Mouse (Mus musculus) common myeloid progenitor, adult 5-6 weeks (primary cell): Measurements from ENCODE around the gene Itga2. TPM values are rescaled to one million over a fixed set of nuclear protein-coding genes. Genes with fewer than 3 reads are reported as not detected.

ENCODE experiments used
- ATAC-seq: replicated peaks from 2 replicates; pipeline ENCODE4 v1.8.0; 2016; ENCODE audit warnings: low read depth, mild to moderate bottlenecking, moderate TSS enrichment, inconsistent platforms; ENCODE audit not compliant: poor library complexity, severe bottlenecking
- total RNA-seq: library from RNA; stranded (forward); fragments of 200-1000, 187-1606 nt; gene quantifications from 2 replicates; pipeline ENCODE4 v1.2.3, GENCODE M21; 2017

Itga2 gene
- 2.2 and 2.4 TPM in 2 replicates for total RNA-seq

GRCm38 (mm10) chr13:114931775-114932294 is at the start of gene Itga2:
Itga2 (minus strand) TSS chr13:114932100.
- ATAC-seq = peak; percentile 84

DNA sequence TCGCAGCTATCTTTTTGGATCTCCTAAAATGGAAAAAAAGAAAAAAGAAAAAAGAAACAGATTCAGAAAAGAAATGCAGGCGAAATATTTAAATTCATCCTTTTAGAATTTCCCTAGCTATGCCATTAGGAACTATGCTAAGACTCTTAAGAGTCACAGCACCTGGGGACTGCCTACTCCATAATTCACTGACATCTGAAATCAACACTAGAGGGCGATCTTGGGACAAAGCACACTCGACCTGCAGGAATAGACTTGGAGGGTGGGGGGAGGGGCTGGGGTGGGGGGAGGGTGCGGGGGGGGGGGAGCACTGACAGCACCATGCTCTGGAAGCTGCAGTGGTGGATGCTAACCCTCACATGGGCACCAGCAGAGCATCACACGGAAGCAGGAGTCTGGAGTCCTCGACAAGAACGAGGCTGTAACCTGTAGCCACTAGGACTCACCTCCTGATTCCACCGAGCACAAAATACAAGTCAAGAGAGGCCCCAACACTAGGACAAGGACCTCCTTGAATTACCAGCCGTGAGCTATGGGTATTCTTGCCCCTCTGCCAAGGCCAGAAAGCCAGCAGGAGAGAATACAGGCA is 49.0 kb upstream of the Itga2 start:
- peak; percentile 89 for ATAC-seq

GRCm38 (mm10) chr13:114974484-114975042 is 42.7 kb upstream of the Itga2 start:
- no peak for ATAC-seq

- ATAC-seq = no peak
These were observed 40.0 kb upstream of the Itga2 start for GRCm38 (mm10) chr13:114971905-114972304.

DNA sequence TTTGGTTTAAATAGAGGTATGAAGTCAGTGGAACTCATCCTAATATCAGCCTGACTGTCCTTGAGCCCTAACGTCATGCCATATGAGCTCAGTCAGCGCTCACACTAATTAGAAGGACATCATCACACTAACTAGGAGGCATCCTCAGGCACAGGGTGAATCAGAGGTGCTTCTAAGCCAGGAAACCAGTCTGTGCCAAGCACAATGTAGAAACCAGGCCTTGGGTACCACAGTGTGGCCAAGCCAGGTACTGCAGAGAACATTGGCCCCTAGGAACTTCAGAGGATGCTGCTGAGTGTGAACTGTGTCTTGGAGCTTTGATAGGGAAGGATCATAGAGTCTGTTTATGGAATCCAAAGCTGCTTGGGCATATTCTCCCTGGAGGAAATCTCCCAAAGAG is 32.3 kb upstream of the Itga2 start:
- ATAC-seq = peak; percentile 100

- ATAC-seq = peak; percentile 72
These were observed 22.6 kb upstream of the Itga2 start for GRCm38 (mm10) chr13:114954516-114954915.

DNA sequence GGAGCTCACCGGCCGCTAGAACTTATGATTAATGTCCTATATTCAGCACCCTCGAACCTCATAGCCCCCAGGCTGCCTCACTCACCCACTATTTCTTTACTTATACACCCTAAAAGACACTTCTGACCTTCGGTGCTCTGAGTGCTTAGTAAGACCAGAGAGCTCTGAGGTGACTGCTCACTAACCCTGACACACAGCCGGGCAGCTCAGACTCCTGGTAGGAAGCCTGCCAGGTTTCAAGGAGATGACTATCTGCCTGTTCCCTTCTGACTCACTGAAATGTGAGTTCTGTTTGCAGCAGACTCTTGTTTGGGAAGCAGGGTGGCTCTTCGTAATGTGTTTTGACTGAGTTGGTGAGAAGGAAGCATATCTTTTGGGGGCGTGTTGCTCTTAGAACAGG is 1.6 kb upstream of the Itga2 start:
- ATAC-seq = no peak; the same call in 1 of the 2 replicates

GRCm38 (mm10) chr13:114930996-114931649 is 777 bp downstream of the Itga2 start:
- peak; percentile 33 for ATAC-seq

DNA sequence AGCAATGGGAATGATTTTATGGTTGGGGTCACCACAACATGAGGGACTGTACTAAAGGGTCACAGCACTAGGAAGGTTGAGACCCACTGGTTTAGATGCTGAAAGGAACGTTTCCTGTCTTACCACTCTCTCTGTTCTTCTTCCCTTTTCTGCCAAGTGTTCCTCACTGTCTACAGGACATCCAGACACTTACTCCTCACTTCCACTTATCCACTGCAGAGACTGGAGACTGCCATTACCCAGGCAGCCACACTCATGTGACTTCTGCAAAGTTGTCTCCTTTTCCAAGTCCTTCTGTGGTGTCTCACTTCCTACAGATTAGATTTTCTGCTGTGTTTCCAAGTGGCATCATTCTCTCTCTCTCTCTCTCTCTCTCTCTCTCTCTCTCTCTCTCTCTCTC is 7.1 kb downstream of the Itga2 start:
- ATAC-seq = peak; percentile 97

- ATAC-seq = no peak
These were observed 8.6 kb downstream of the Itga2 start for GRCm38 (mm10) chr13:114923331-114923730.

GRCm38 (mm10) chr13:114915767-114916166 is 16.1 kb downstream of the Itga2 start:
- peak; percentile 97 for ATAC-seq

GRCm38 (mm10) chr13:114914963-114915362 is 16.9 kb downstream of the Itga2 start:
- ATAC-seq = no peak; the same call in 1 of the 2 replicates

GRCm38 (mm10) chr13:114914559-114914958 is 17.3 kb downstream of the Itga2 start:
- peak; percentile 3 for ATAC-seq

DNA sequence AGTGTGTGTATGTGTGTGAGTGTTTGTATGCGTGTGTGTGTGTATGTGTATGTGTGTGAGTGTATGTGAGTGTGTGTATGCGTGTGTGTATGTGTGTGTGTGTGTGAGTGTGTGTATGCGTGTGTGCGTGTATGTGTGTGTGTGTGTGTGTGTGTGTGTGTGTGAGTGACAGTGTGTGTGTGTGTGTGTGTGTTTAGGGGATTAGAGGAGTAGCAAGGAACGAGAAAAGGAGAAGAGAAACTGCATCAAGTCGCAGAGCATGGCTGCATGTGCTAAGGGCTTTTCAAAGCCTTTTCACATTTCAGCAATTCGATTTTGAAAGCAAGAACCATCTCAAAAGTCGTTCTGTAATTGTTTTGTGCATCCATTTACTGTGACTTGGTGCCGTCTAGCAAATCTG is 21.3 kb downstream of the Itga2 start:
- no peak for ATAC-seq

- no peak for ATAC-seq
These were observed 22.4 kb downstream of the Itga2 start for GRCm38 (mm10) chr13:114909514-114909913.

DNA sequence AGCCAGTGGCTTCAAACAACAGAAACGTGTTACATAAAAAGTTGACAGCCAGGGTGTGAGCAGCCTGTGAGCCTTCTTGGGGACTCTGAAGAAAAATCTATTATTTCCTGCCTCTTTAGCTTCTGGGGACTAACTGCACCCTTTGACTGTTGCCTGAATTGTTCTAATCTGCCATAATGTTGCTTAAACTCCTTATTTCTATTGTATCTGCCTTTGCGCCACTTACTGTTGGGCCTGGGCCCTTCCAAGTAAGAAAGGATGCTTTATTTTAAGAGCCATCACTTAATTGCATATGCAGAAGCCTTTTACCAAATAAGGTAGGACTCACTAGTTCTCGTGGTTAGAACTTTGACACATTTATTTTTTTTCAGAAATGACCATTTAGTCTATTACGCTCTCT is 24.0 kb downstream of the Itga2 start:
- ATAC-seq = no peak

DNA sequence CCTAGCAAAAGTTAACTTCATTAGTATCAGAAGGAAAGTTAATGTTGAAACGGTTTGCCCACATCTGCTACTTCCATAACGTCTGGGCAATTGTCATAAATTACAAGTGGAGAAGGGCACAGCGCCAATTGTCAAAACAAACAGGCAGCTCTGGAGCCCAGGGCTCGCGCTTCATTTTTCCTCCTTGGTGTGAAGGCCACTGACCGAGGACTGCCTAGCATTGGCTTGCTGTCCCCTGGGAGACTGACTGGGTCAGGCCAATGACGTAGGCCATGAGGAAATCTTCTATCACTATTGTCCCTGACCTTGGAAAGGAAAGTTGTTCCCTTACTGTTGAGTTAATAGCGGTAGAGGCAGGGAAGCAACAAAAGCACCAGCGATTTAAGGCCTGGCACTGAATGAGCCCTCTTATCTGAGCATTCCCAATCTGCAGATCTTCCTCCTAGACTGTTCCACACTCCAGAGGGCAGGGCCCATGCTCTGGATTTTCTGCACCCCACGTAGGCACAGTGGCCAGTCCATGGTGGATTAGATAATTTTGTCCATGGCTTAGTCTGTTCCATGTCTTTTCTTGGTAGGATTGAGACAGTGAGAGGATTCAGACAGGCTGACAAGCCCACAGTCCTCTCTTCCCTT is 35.0 kb downstream of the Itga2 start:
- peak; percentile 43 for ATAC-seq

DNA sequence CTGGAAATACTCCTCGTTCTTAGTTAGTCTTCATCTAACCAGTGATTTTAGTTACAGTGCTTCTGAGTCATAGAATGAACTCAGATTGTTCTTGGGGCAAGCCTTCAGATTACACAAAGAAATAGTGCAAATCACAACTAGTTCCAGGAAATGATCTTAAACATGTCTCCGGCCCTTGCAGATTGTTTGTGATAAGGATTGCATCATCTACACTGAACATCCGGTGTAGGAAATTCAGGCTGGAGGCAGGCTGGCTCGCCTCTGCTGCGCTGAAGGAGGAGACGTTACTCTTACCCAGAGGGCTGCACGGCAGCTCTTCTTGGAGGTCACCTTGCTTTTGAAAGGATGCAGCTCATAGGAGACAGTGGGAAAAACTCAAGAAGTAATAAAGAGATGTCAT is 36.0 kb downstream of the Itga2 start:
- peak; percentile 86 for ATAC-seq

DNA sequence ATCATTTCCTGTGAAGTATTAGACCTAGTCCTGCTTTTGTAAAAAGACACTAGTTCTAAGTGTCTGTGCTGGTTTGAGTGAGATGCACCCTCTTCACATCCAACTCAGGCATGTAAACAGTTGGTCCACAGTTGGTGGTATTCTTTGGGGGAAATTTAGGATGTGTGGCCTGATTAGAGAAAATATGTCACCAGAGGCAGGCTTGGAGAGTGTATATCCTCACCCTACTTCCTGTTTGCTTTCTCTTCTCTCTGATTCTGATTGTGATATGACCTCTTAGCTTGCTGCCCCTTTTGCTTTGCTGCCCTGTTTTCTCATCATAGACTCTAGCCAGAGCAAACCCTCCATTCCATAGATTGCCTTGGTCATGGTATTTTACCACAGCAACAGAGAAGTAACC is 37.2 kb downstream of the Itga2 start:
- ATAC-seq = peak; percentile 23; the same call in 1 of the 2 replicates

DNA sequence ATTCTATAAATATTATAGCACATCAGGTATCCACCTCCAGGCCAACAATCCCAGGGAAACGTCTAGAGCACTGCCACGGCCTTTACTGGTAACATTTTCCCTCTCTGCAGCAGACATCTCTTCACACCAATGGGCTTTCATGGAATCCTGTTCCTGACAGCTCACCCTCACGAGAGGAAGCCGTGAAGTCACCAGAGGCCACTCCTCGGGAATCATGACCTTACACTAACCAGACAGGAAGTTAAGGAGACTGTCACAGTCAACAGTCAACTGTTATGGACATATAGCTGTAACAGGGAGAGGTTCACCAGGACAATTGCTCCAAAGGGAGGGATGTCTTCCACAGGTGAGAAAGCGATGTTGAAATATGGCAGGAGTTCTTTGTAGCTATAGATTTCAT is 40.2 kb downstream of the Itga2 start:
- no peak for ATAC-seq

GRCm38 (mm10) chr13:114887695-114888094 is 44.2 kb downstream of the Itga2 start:
- ATAC-seq = peak; percentile 37
